Mouse (Mus musculus): ENCODE measurements around the gene Zbtb20. TPM values are rescaled to one million over a fixed set of nuclear protein-coding genes. Genes with fewer than 3 reads are reported as not detected.

Zbtb20 gene
- polyA plus RNA-seq, 1 experiment = 13.7 TPM

GRCm38 (mm10) chr16:43691741-43692140, 816.1 kb downstream of the Zbtb20 start:
- no peak overlapping the region for H3K4me3 ChIP-seq (ENCODE audit: insufficient read depth, low read length)

More at GRCm38 (mm10) chr16:43691741-43692140, 816.1 kb downstream of the Zbtb20 start:
- H3K27ac ChIP-seq (ENCODE audit: insufficient read depth, low read length) = no peak overlapping the region
- TF ChIP-seq POLR2A (IDR thresholded peaks at IDR 0.05; ENCODE audit: low read depth, low read length) = no peak
- TF ChIP-seq CTCF (IDR thresholded peaks at IDR 0.05; ENCODE audit: borderline replicate concordance, insufficient read depth, low read length) = no peak
- no peaks in the 10 kb centered on the region for H3K4me1 ChIP-seq (ENCODE audit: control insufficient read depth, insufficient read depth, low read length)
